ENCODE assay signal across 9 mouse cellular contexts in genomic region chr14:71276309-71276791, GRCm38 (mm10).
DNase-seq lines count a peak whose midpoint lies in the region; ATAC-seq and TF ChIP-seq lines count a peak whose summit lies in the region.
"Had no signal": no experiment of that assay in that cellular context is flagged by ENCODE, and none has a peak within 500 bp of the region (broad histone marks: within the 10 kb centered on the region; RNA-seq: fewer than 3 reads in every experiment).

No protein-coding gene starts in this region.

- intact Hi-C loops in heart, postnatal 25 days (cut with DNase I): no loop called here

- no peak for DNase-seq in heart, postnatal 25 days (ENCODE audit: low spot score)
- peak; percentile 18 for DNase-seq in adrenal gland, adult 8-10 months
- peak; percentile 4 for DNase-seq in lung, adult 2 months
- DNase-seq in testis, postnatal 10 days (ENCODE audit: low spot score): no peak
- DNase-seq in adipocyte (ENCODE audit: low spot score): no peak
- DNase-seq in kidney, adult 11 months: no peak

- WGBS in heart, embryonic 13.5 days: 43% methylated on average over 12 of the region's 12 CpGs
- WGBS in forebrain, embryonic 13.5 days: 6% methylated on average over 12 of the region's 12 CpGs
- WGBS in lung, adult 2 months: 31% methylated on average over 12 of the region's 12 CpGs

- H3K4me3 ChIP-seq in heart, embryonic 13.5 days: peak overlapping the region; percentile 26
- H3K4me3 ChIP-seq in forebrain, embryonic 13.5 days: no peak overlapping the region
- no peak overlapping the region for H3K4me3 ChIP-seq in lung, adult 2 months (replicated peaks; ENCODE audit: extremely low read depth, low read depth, low read length)
- H3K4me3 ChIP-seq: stomach, embryonic 15.5 days had no signal

- H3K9me3 ChIP-seq in heart, embryonic 13.5 days: no peaks in the 10 kb centered on the region
- H3K9me3 ChIP-seq in forebrain, embryonic 13.5 days (replicated peaks): peaks cover 3% of the 10 kb centered on the region; the same call in 1 of the 2 replicates
- H3K9me3 ChIP-seq: stomach, embryonic 15.5 days had no signal

- H3K27ac ChIP-seq in heart, embryonic 13.5 days (replicated peaks): no peak overlapping the region
- H3K27ac ChIP-seq in forebrain, embryonic 13.5 days: no peak overlapping the region; the same call in 1 of the 2 replicates
- H3K27ac ChIP-seq: stomach, embryonic 15.5 days had no signal

- no peaks in the 10 kb centered on the region for H3K27me3 ChIP-seq in heart, embryonic 13.5 days (replicated peaks)
- H3K27me3 ChIP-seq in forebrain, embryonic 13.5 days: peaks cover 27% of the 10 kb centered on the region
- H3K27me3 ChIP-seq: stomach, embryonic 15.5 days had no signal

- no peaks in the 10 kb centered on the region for H3K36me3 ChIP-seq in heart, embryonic 13.5 days
- no peaks in the 10 kb centered on the region for H3K36me3 ChIP-seq in forebrain, embryonic 13.5 days (ENCODE audit: poor library complexity, severe bottlenecking)
- H3K36me3 ChIP-seq: stomach, embryonic 15.5 days had no signal

- no peak for TF ChIP-seq POLR2A in lung, adult 2 months (IDR thresholded peaks at IDR 0.05; ENCODE audit: borderline replicate concordance, extremely low read depth, low read depth, low read length)

- H3K9ac ChIP-seq in heart, embryonic 13.5 days: 0 out of 2 replicates have a peak overlapping the region, but pooled peaks have one; percentile 19
- peak overlapping the region; percentile 30; the same call in 1 of the 2 replicates for H3K9ac ChIP-seq in forebrain, embryonic 13.5 days
- H3K9ac ChIP-seq: stomach, embryonic 15.5 days had no signal

- H3K4me2 ChIP-seq in heart, embryonic 13.5 days: peak overlapping the region; percentile 49
- H3K4me2 ChIP-seq in forebrain, embryonic 13.5 days: peak overlapping the region; percentile 40
- H3K4me2 ChIP-seq: stomach, embryonic 15.5 days had no signal

- no peak for TF ChIP-seq CTCF in lung, adult 2 months (IDR thresholded peaks at IDR 0.05; ENCODE audit: insufficient read depth, low read length)

- ATAC-seq in heart, embryonic 13.5 days (ENCODE audit: extremely low read depth, insufficient number of reproducible peaks, low FRiP score, low TSS enrichment): no peak
- ATAC-seq in forebrain, embryonic 13.5 days: peak; percentile 85

- 0 out of 2 replicates have a peak, but pooled peaks cover 3% of the 10 kb centered on the region for H3K4me1 ChIP-seq in heart, embryonic 13.5 days
- H3K4me1 ChIP-seq in forebrain, embryonic 13.5 days: peaks cover 17% of the 10 kb centered on the region
- H3K4me1 ChIP-seq in lung, adult 2 months (ENCODE audit: control insufficient read depth, insufficient read depth, low read length): no peaks in the 10 kb centered on the region
- H3K4me1 ChIP-seq: stomach, embryonic 15.5 days had no signal

Comparison
In these comparisons a context has a peak if more than half of its experiments do, and no peak if none do; other contexts are left out.
1. DNase-seq: peak in adrenal gland, adult 8-10 months (single experiment) and lung, adult 2 months (single experiment); none in heart, postnatal 25 days (single experiment), testis, postnatal 10 days (single experiment), adipocyte (single experiment) and kidney, adult 11 months (single experiment).